22 mouse cellular contexts compared by ENCODE assay signal in the genomic region with DNA sequence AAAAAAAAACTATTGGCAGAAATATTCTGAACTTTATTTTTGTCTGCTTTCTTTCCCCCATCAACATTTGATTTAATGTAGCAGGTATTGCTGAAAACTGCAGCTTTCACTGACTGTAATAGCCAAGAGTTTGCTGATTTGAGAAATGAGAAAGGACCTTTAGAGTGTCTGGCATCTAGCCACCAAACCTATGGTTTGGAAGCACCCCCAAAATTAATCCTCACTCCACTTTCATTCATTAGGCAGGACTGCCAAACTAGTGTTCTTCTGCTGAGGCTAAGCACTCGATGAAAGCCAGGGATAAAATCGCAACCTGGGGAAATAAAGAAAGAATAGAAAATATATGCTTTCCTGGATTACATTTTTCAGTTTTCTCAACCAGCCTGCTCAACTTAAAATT.
"Had no signal": no experiment of that assay in that cellular context is flagged by ENCODE, and none has a peak within 500 bp of the region (broad histone marks: within the 10 kb centered on the region; RNA-seq: fewer than 3 reads in every experiment).

No protein-coding gene starts in this region.

- H3K9me3 ChIP-seq: lung, embryonic 15.5 days; megakaryocyte, embryonic 14.5 days; midbrain, embryonic 13.5 days; midbrain, embryonic 15.5 days; neural tube, embryonic 13.5 days; neural tube, embryonic 15.5 days had no signal

- H3K9ac ChIP-seq: liver, postnatal 0 days; lung, embryonic 15.5 days; midbrain, embryonic 13.5 days; midbrain, embryonic 15.5 days; neural tube, embryonic 13.5 days; neural tube, embryonic 15.5 days had no signal

- H3K36me3 ChIP-seq: lung, embryonic 15.5 days; midbrain, embryonic 13.5 days; midbrain, embryonic 15.5 days; neural tube, embryonic 13.5 days; neural tube, embryonic 15.5 days had no signal

- H3K4me2 ChIP-seq: lung, embryonic 15.5 days; midbrain, embryonic 11.5 days; midbrain, embryonic 13.5 days; midbrain, embryonic 15.5 days; neural tube, embryonic 13.5 days; neural tube, embryonic 15.5 days had no signal

- H3K4me1 ChIP-seq: lung, embryonic 15.5 days; megakaryocyte, embryonic 14.5 days; midbrain, embryonic 13.5 days; midbrain, embryonic 15.5 days; neural tube, embryonic 13.5 days; neural tube, embryonic 15.5 days had no signal

- H3K27me3 ChIP-seq: lung, embryonic 15.5 days; megakaryocyte, embryonic 14.5 days; midbrain, embryonic 13.5 days; midbrain, embryonic 15.5 days; neural tube, embryonic 13.5 days; neural tube, embryonic 15.5 days had no signal

- H3K4me3 ChIP-seq: lung, embryonic 15.5 days; megakaryocyte, embryonic 14.5 days; midbrain, embryonic 13.5 days; midbrain, embryonic 15.5 days; myocyte; neural tube, embryonic 13.5 days; neural tube, embryonic 15.5 days had no signal

- ATAC-seq: liver, postnatal 0 days; lung, postnatal 0 days; midbrain, embryonic 13.5 days; midbrain, embryonic 15.5 days had no signal

- H3K27ac ChIP-seq: lung, embryonic 15.5 days; macrophage; midbrain, embryonic 13.5 days; midbrain, embryonic 15.5 days; neural tube, embryonic 13.5 days; neural tube, embryonic 15.5 days had no signal

- DNase-seq: liver, postnatal 0 days; lung, adult 2 months; lung, postnatal 14 days; lung, postnatal 36 days; retina, postnatal 1 day; right cerebral cortex, adult 18-20 months; right cerebral cortex, postnatal 25 days; right cerebral cortex, postnatal 4 days; spleen, adult 18-20 months; thymus, adult 18-20 months; thymus, postnatal 14 days; thymus, postnatal 36 days had no signal
